Mouse (Mus musculus) limb, embryonic 14.5 days (tissue): ENCODE data around the gene Eef1akmt2. TPM values are rescaled to one million over a fixed set of nuclear protein-coding genes. Genes with fewer than 3 reads are reported as not detected.

Experiments
- ATAC-seq: fragments of 200-750 bp; cut with Nextera tagmentation; 2 replicates; pipeline ENCODE4 v1.8.0; 2017; ENCODE audit warnings: low read depth, moderate number of reproducible peaks, moderate TSS enrichment; ENCODE audit not compliant: low FRiP score
- DNase-seq: peaks from one replicate; pipeline ENCODE4 v3.0.0-alpha.2; 2015; ENCODE audit warnings: low spot score
- H3K27ac ChIP-seq: fragments of 300-500 bp; sonication (generic); replicated peaks from 2 replicates; pipeline ENCODE4 v1.5.1; 2014; ENCODE audit warnings: low read depth, mild to moderate bottlenecking, low read length, moderate library complexity, mixed read lengths
- H3K27me3 ChIP-seq: fragments of 300-500 bp; sonication (generic); 2 replicates; pipeline ENCODE4 v1.6.1; 2014; ENCODE audit warnings: low read length, mixed read lengths; ENCODE audit not compliant: control insufficient read depth, insufficient read depth
- H3K36me3 ChIP-seq: fragments of 300-500 bp; sonication (generic); 2 replicates; pipeline ENCODE4 v1.6.1; 2014; ENCODE audit warnings: mild to moderate bottlenecking, low read length, moderate library complexity, mixed read lengths; ENCODE audit not compliant: control insufficient read depth, insufficient read depth
- H3K4me1 ChIP-seq: fragments of 300-500 bp; sonication (generic); 2 replicates; pipeline ENCODE4 v1.6.1; 2014; ENCODE audit warnings: antibody characterized with exemption, low read length, mixed read lengths; ENCODE audit not compliant: control insufficient read depth, insufficient read depth
- H3K4me2 ChIP-seq: fragments of 300-500 bp; sonication (generic); replicated peaks from 2 replicates; pipeline ENCODE4 v1.6.1; 2014; ENCODE audit warnings: low read depth, mild to moderate bottlenecking, low read length, moderate library complexity; ENCODE audit not compliant: severe bottlenecking
- H3K4me3 ChIP-seq: fragments of 300-500 bp; sonication (generic); replicated peaks from 2 replicates; pipeline ENCODE4 v1.5.1; 2014; ENCODE audit warnings: low read length
- H3K9ac ChIP-seq: fragments of 300-500 bp; sonication (generic); 2 replicates; pipeline ENCODE4 v1.6.1; 2014; ENCODE audit warnings: mild to moderate bottlenecking, low read depth, low read length, moderate library complexity; ENCODE audit not compliant: severe bottlenecking
- H3K9me3 ChIP-seq: fragments of 300-500 bp; sonication (generic); 2 replicates; pipeline ENCODE4 v1.6.1; 2016; ENCODE audit warnings: low read length; ENCODE audit not compliant: control insufficient read depth
- POLR2A ChIP-seq: fragments of 200-500 bp; IDR thresholded peaks from 2 replicates; pipeline ENCODE4 v1.8.0; 2012; ENCODE audit warnings: inconsistent platforms, mild to moderate bottlenecking, moderate library complexity, borderline replicate concordance; ENCODE audit not compliant: insufficient read depth, insufficient read length; ENCODE audit errors: extremely low read depth
- WGBS: fragments of 180-500 bp; shearing (Covaris S2); extraction: QIAGEN DNeasy Blood & Tissue Kit; methylation state at CpG from one replicate; pipeline ENCODE4 v1.1.7; 2014; 5-methylcytosine and 5-hydroxymethylcytosine counted together
- polyA plus RNA-seq, 2 experiments: library from polyadenylated mRNA; depleted of rRNA in 1 of 2; stranded (reverse) in 1 of 2; unstranded in 1 of 2; fragments of >200 nt; fragmentation: Nextera tagmentation in 1 of 2; extraction: Ambion mirVana in 1 of 2; gene quantifications; 2 replicates each; pipeline versions ENCODE4 v1.2.1 to v1.2.3; 2012 to 2014

Eef1akmt2 gene
- polyA plus RNA-seq, 2 experiments: 50.9 to 68.6 TPM

GRCm38 (mm10) chr7:132806926-132807857 lies 45.3 kb downstream of the Eef1akmt2 start:
- no peak for DNase-seq
- Histone ChIP-seq H3K9ac (no peak overlapping the region), H3K27ac (peak overlapping the region; percentile 69), H3K4me2 (no peak overlapping the region), H3K9me3 (no peaks in the 10 kb centered on the region), H3K27me3 (no peaks in the 10 kb centered on the region), H3K4me3 (no peak overlapping the region), H3K4me1 (peaks cover 62% of the 10 kb centered on the region), H3K36me3 (no peaks in the 10 kb centered on the region)
- no peak for ATAC-seq
- TF ChIP-seq POLR2A: no peak
- WGBS: 68% methylated on average over 13 of the region's 13 CpGs

GRCm38 (mm10) chr7:132806286-132806685 lies 46.2 kb downstream of the Eef1akmt2 start:
- WGBS: 77% methylated on average over 5 of the region's 5 CpGs
- DNase-seq: no peak

DNA sequence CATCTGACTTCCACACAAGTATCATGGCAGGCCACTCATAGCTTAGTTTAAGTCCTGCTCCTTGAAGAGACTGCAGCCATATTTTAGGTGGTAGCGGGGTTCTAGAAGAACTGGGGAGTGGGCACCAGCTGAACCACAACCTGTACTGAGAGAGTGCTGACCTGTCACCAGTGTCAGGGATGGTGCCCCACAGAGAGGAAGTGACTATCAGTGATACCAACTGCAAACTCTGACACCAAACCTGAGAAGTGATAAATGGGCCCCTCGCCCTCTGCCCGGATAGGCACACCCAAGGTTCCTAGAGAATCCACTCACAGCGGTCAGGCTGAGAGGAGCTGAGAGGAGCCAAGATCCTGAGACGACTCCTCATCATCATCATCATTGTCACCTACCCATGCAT lies 47.5 kb downstream of the Eef1akmt2 start:
- Histone ChIP-seq H3K36me3 (peaks cover 7% of the 10 kb centered on the region), H3K4me3 (no peak overlapping the region), H3K27ac (no peak overlapping the region), H3K9ac (no peak overlapping the region), H3K4me2 (no peak overlapping the region), H3K4me1 (peaks cover 44% of the 10 kb centered on the region), H3K9me3 (no peaks in the 10 kb centered on the region), H3K27me3 (no peaks in the 10 kb centered on the region)
- DNase-seq: no peak
- TF ChIP-seq POLR2A: no peak
- ATAC-seq: no peak
- 83% methylated on average over 5 of the region's 5 CpGs for WGBS

More at GRCm38 (mm10) chr7:132806286-132806685, 46.2 kb downstream of the Eef1akmt2 start:
- H3K36me3 ChIP-seq: no peaks in the 10 kb centered on the region; the same call in 1 of the 2 replicates
- no peak overlapping the region for H3K9ac ChIP-seq
- no peak overlapping the region for H3K4me3 ChIP-seq
- no peak overlapping the region for H3K4me2 ChIP-seq
- peaks cover 55% of the 10 kb centered on the region for H3K4me1 ChIP-seq
- TF ChIP-seq POLR2A: no peak
- ATAC-seq: no peak
- no peak overlapping the region for H3K27ac ChIP-seq
- no peaks in the 10 kb centered on the region for H3K27me3 ChIP-seq
- H3K9me3 ChIP-seq: no peaks in the 10 kb centered on the region

DNA sequence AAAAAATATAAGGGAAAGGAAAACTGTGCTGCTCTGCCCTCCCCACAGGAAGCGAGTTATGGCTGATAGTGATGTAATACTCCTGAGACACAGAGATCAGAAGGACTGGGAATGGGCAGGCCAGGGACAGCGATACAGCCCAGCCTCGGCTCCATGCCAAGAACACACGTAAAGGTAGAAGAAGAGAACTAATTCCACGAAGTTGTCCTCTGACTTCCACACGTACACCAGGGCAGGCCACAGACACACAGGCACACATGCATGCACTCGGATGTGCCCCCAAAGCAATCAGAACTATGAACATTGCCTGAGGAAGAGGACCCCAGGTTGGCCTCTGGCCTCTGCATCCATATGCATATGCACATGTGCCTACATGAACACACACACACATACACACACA lies 48.0 kb downstream of the Eef1akmt2 start:
- no peak for ATAC-seq
- Histone ChIP-seq H3K27ac (no peak overlapping the region), H3K9ac (no peak overlapping the region), H3K4me1 (peaks cover 39% of the 10 kb centered on the region), H3K36me3 (peaks cover 7% of the 10 kb centered on the region), H3K9me3 (no peaks in the 10 kb centered on the region), H3K4me2 (no peak overlapping the region), H3K27me3 (no peaks in the 10 kb centered on the region), H3K4me3 (no peak overlapping the region)
- WGBS: 48% methylated on average over 7 of the region's 7 CpGs
- TF ChIP-seq POLR2A: no peak
- no peak for DNase-seq

DNA sequence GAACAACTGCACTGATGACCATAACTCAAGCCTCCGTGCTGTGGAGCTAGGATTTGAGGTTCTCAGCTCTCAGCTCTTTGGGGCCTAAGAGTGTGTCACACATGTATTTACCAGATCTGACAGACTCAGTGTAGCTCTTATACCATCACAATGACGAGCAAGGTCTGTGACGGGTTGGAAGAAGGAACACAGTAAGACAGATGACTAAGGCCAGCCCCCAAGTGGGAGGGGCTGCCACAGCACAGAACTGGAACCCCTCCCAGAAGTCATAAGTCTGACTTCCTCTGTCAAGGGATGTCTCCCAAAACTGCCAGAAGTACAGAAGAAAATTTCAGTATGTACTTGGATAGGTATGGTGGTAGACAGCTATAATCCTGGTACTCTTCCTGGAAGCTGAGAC lies 48.5 kb downstream of the Eef1akmt2 start:
- 67% methylated on average over 3 of the region's 3 CpGs for WGBS
- Histone ChIP-seq H3K9me3 (no peaks in the 10 kb centered on the region), H3K27ac (no peak overlapping the region), H3K4me3 (no peak overlapping the region), H3K4me2 (no peak overlapping the region), H3K9ac (no peak overlapping the region), H3K27me3 (no peaks in the 10 kb centered on the region), H3K36me3 (peaks cover 7% of the 10 kb centered on the region), H3K4me1 (peaks cover 34% of the 10 kb centered on the region)
- TF ChIP-seq POLR2A: no peak
- DNase-seq (no peak), ATAC-seq (no peak)
